Mouse (Mus musculus): ENCODE results near the gene Tmc7. TPM values are rescaled to one million over a fixed set of nuclear protein-coding genes. Genes with fewer than 3 reads are reported as not detected.

The Tmc7 gene
- total RNA-seq, 2 experiments from 2014 or later: 15.0 to 17.7 TPM

- no peak for DNase-seq (ENCODE audit: extremely low spot score in 1 of 2, low spot score in 1 of 2)
Observed at GRCm38 (mm10) chr7:118590726-118591305, 6.3 kb upstream of the Tmc7 start.

DNA sequence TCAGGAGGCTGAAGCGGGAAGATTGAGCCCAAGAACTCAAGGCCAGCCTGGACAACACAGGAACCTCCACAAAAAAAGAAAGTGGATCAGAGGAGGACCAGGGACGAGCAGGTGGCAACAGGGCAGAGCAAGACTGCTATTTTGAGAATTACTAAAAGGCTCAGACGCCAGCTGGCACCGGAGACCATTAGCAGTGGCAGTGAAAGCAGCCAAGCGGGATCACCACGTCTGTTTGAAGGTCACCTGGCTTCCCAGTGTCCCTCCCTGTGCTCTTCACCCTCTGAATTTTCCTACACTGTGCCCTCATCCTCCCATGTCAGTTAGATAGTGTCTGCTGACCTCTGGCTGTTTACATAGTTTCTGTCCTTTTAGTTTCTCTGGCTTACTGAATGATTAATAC is 1.3 kb upstream of the Tmc7 start:
- DNase-seq (ENCODE audit: extremely low spot score in 1 of 2, low spot score in 1 of 2): no peak

GRCm38 (mm10) chr7:118584926-118585325 is 390 bp upstream of the Tmc7 start:
- no peak for DNase-seq (ENCODE audit: extremely low spot score in 1 of 2, low spot score in 1 of 2)

- no peak for DNase-seq (ENCODE audit: extremely low spot score in 1 of 2, low spot score in 1 of 2)
Observed at GRCm38 (mm10) chr7:118583821-118584220, 715 bp downstream of the Tmc7 start.

- DNase-seq (ENCODE audit: extremely low spot score in 1 of 2, low spot score in 1 of 2): no peak
Observed at GRCm38 (mm10) chr7:118579938-118580337, 4.6 kb downstream of the Tmc7 start.

DNA sequence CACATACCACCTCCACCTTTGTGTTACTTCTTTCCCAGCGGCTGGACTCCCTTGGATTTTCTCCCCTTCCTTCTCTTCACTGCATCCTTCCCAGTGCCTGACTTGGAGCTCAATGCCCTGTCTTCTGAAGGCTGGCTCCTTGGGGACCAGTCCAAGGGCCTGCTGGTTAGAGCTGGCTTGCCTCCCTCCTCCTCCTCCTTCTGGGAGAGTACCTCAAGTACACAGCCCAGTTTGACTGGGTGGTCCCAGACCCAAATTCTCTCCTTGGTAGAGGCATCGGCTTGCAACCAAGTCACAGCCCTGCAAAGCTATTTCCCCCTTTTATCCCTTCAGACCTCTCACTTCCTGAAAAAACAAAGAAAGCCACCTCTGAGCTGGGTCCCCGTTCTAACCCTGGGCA is 6.3 kb downstream of the Tmc7 start:
- DNase-seq (ENCODE audit: extremely low spot score in 1 of 2, low spot score in 1 of 2): no peak

DNA sequence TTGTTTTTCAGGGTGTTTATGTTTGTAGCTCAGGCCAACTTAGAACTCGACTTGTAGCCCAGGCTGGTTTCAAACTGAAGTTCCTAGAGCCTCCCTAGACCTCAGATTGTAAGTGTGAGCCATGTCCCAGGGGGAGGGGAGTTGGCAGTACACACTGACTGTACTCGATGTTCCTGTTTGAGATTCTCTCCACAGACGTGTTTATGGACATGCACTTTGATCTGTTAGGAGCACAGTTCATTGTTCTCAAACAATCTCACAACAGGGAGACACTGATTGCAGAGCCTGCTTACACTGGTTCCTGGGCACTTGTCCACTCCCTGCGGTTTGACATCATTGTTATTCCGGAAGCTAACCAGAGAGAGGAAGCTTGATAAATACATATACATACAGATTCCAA is 12.5 kb downstream of the Tmc7 start:
- no peak for DNase-seq (ENCODE audit: extremely low spot score in 1 of 2, low spot score in 1 of 2)

GRCm38 (mm10) chr7:118571350-118571749 is 13.2 kb downstream of the Tmc7 start:
- DNase-seq (ENCODE audit: extremely low spot score in 1 of 2, low spot score in 1 of 2): no peak

GRCm38 (mm10) chr7:118569121-118569543 is 15.4 kb downstream of the Tmc7 start:
- DNase-seq (ENCODE audit: extremely low spot score in 1 of 2, low spot score in 1 of 2): no peak

GRCm38 (mm10) chr7:118554290-118554689 is 30.2 kb downstream of the Tmc7 start:
- DNase-seq (ENCODE audit: extremely low spot score in 1 of 2, low spot score in 1 of 2): no peak

DNA sequence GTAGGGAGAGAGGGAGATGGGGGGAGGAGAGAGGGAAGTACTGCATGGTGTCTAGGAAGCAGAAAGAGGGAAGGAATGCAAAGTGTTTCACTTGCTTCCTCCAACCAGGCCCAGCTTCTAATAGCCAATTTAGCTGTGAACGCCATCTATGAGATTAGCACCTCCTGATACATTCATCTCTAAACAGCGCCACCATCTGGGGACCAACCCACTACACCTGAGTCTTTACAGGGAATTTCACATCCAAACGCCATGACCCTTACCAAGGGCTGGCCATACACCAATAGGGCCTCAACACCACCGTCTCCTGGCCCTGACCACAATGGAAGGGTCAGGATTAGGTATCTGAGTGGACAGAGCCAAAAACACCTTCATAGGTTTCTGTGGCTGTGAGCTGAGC is 30.7 kb downstream of the Tmc7 start:
- no peak for DNase-seq (ENCODE audit: extremely low spot score in 1 of 2, low spot score in 1 of 2)

- DNase-seq (ENCODE audit: extremely low spot score in 1 of 2, low spot score in 1 of 2): no peak
Observed at GRCm38 (mm10) chr7:118547451-118547850, 37.1 kb downstream of the Tmc7 start.

DNA sequence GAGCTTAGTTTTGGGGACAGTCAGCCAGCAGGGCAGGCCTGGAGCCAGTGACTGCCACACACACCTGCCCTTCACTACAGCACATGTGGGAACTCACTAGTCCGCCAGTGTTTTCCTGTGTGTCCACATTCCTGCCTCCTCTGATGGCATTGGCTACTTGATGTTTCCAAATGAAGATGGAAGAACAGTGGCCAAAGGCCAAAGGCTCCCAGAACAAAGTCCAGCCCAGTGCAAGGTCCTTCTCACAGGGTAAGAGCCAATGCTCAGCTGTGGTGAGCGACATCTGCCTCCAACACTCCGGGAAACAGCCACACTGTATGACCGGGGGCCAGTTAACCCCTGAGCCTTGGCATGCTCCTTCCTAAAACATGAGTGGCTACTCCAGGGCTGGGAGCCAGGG is 40.4 kb downstream of the Tmc7 start:
- DNase-seq (ENCODE audit: extremely low spot score in 1 of 2, low spot score in 1 of 2): no peak

DNA sequence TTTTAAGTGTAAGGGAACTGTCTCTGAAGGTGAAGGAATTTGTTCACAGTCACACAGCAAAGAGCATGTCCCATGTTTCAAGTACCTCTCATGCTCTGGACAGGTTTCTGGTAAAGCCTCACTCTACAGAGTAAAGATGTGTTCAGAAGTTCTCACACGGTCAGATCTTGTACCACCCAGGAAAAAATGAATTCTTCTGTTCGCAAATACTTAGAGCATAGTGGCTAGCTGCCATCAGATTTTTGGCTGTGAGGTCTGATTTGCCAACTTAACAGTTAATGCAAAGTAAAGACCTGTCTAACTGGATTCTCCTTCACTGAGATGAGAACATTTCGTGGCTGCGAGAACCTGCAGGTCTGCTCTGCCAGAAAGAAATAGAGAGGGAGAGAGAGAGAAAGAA is 49.5 kb downstream of the Tmc7 start:
- no peak for DNase-seq (ENCODE audit: extremely low spot score in 1 of 2, low spot score in 1 of 2)

DNA sequence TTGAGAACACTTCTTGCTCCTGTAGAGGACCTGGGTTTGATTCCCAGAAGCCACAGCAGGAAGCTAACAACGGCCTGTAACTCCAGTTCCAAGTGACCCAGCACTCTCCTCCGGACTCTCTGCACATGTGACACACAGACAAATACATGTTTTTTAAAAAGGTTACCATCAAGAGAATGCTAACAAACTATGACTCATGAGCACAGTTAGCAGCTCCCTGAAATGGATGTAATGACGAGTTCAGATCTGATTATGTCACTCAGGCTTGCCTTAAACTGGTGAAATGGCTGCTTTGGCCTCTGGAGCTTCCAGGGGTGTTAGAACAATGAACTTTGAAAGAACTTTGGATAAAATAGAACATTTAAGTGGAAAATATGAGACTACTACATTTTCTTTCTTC is 50.2 kb downstream of the Tmc7 start:
- no peak for DNase-seq (ENCODE audit: extremely low spot score in 1 of 2, low spot score in 1 of 2)

DNA sequence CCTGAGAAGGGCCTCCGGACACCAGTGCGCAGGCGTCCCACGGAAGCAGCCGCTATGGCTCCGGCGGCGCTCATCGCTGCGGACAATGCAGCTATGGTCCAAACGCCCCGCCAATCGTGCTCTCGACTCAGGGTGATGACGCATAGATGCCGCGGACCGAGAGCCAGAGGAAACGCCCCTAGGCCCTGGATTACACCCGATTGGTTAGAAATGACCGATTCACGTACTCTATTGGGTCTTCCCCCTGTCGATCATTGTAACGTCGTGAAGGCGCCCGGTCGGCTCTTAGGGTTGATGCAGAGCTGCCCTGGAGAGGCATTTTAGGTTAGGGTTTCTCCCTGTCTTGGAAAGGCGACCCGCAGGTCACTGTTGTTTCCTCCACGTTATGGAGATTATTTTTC is 51.4 kb downstream of the Tmc7 start, which contains the start of gene Coq7:
Coq7 (minus strand) TSS at position 179 of the 401 bp plus-strand sequence.
- peak; percentile 83 to 88 for DNase-seq (ENCODE audit: extremely low spot score in 1 of 2, low spot score in 1 of 2)

DNA sequence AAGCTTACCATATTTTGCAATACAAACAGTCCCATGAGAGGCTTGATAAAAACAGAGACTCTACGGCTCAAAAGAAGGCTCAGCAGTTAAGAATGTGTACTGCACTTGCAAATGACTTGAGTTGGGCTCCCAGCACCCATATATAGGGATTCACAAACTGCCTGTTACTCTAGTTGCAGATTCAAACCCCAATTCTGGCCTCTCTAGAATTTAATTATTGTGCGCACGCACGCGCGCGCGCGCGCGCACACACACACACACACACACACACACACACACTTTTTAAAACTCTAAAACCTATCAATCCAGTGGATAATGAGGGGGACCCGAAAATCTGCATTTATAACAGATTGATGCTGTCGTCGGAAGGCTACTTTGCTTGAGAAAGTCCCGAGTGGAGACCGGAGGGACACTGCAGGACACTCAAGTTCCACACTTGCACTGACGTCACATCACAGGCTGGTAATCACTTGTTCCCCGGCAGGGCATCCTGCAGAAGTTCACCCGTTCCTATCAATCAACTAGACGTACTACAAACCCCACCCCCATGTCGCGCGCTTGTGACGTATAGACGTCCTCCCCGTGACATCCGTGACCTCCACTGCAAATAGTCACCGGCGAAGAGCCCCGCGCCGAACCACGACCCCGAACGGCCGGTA is 51.9 kb downstream of the Tmc7 start:
- DNase-seq (ENCODE audit: extremely low spot score in 1 of 2, low spot score in 1 of 2): peak; percentile 96 to 98

DNA sequence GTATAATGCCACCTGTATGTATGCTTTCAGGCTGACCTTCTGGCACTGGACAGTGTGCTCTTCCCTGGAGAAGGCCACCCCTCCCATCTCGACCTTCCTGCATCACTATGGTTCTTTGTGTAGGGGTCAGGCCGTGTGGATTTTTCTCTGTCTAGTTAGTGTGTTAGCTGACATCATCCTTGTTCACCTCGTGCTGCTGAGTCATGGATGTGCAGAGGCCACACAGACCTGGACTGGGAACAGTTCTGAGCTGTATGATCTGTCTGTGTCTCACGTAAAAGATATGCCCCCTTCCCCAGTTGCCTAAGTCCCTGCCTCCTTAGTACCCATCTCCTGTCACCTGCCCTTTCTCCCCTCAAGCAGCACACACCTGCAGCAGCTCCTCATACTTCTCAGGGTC is 57.6 kb downstream of the Tmc7 start:
- DNase-seq (ENCODE audit: extremely low spot score in 1 of 2, low spot score in 1 of 2): no peak

- no peak for DNase-seq (ENCODE audit: extremely low spot score in 1 of 2, low spot score in 1 of 2)
Observed at GRCm38 (mm10) chr7:118522077-118522476, 62.5 kb downstream of the Tmc7 start.

- DNase-seq (ENCODE audit: extremely low spot score in 1 of 2, low spot score in 1 of 2): no peak
Observed at GRCm38 (mm10) chr7:118519661-118520060, 64.9 kb downstream of the Tmc7 start.

DNA sequence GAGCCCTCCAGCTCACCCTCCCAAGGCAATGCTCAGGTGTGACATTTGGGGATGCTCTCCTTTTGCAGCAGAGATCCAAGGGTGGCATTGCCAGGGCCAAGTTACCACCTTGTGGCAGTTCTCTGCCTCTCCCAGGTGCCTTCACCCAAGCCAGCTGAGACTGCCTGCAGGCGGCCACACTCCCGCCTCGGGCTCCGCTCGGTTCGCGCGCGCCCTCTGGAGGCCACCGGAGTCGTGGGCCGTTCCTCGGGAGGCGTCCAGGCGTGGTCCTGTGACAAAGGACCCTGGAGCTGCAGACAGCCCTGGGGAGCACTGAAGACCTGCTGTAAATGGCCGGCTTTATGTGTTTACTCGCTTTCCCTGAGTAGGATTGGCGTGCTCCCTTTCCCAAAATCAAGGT is 65.8 kb downstream of the Tmc7 start:
- DNase-seq (ENCODE audit: extremely low spot score in 1 of 2, low spot score in 1 of 2): peak; percentile 75 to 88

- DNase-seq (ENCODE audit: extremely low spot score in 1 of 2, low spot score in 1 of 2): no peak
Observed at GRCm38 (mm10) chr7:118517819-118518218, 66.7 kb downstream of the Tmc7 start.
